Mouse (Mus musculus): ENCODE results near the gene Zfp770. TPM values are rescaled to one million over a fixed set of nuclear protein-coding genes. Genes with fewer than 3 reads are reported as not detected.

Gene Zfp770
- polyA plus RNA-seq, 1 experiment, result 0.73 TPM

DNA sequence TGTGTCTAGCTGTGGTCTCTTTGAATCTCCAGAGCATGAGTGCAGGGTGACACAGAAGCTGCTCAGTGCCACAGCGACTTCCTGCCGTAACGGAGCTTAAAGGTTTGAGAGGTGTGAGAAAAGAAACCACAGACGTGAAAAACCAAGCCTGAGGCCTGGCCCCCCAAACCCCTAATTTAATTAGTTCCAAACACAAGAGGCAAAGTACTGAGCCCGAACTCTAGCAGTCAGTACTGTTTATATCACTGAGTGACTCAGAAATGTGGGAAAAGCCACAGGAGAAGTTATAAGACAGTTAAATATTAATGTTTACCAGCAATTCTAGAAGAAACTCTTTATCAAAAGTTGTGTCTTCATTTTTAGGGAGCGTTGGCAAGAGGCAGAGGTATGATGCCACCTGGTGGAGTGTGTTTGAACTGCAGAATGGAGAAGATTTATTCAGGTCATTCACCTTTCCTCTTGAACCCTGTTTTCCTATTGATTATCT lies 55.9 kb downstream of the Zfp770 start:
- WGBS, result 72% methylated on average over 6 of the region's 6 CpGs
- no peak for DNase-seq (ENCODE audit: low read depth, low spot score)

DNA sequence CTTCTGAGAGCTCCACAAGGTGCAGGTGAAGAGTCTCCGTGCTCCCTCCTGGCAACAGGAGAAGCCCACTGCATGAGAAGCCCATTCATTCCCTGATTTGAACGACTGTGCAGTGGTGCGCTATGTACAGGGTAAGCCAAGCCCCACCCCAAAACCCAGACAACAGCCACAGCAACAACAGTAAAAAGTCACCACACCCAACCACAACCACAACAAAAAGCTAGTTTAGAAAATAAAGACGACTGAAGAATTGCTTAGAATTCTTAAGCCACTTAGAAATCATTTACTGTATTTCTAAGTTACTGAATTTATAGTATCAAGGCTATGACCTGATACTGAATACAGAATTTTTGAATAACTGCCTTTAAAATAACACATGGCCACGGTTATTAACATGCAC lies 56.4 kb downstream of the Zfp770 start:
- WGBS, result 87% methylated on average over 5 of the region's 5 CpGs
- DNase-seq (ENCODE audit: low read depth, low spot score), result no peak

DNA sequence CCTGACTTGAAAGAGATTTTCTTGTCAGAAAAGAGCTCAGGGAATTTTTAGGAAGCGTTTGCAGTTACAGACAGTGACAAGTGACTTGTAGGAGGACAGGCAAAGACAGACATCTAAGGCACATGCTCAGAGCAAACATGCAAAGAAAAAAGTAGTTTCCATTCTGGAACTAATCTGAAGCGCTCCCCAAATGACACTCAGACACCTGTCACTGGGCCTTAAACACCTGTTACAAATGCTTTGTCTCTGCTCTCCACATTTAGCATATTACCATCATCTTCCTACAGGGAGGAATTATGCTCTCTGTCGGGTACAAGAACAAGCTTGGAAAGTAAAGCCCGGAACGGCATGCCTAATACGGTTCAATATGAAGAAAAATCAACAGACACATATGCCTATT lies 57.4 kb downstream of the Zfp770 start:
- 94% methylated on average over 6 of the region's 6 CpGs for WGBS
- DNase-seq (ENCODE audit: low read depth, low spot score), result no peak

Other genes with a start within 250 kb of the Zfp770 start
- 0.02 and 0.04 TPM in 2 replicates for gene Gjd2, start 187.8 kb downstream of the Zfp770 start, polyA plus RNA-seq (2012; rRNA removed)
- gene Actc1, start 147.9 kb downstream of the Zfp770 start, polyA plus RNA-seq (2012; rRNA removed), result 5.8 and 8.5 TPM in 2 replicates
- 13.0 and 19.1 TPM in 2 replicates for gene Aqr, start 14.4 kb downstream of the Zfp770 start, polyA plus RNA-seq (2012; rRNA removed)

Data from large intestine, adult 2 months (tissue).